Mouse (Mus musculus) kidney, adult 2 months (tissue): ENCODE data around the gene Cd160. TPM values are rescaled to one million over a fixed set of nuclear protein-coding genes. Genes with fewer than 3 reads are reported as not detected.

Experiments
- DNase-seq: peaks from one replicate; pipeline ENCODE4 v3.0.0; 2021
- H3K27ac ChIP-seq: fragments of 200-500 bp; 2 replicates; pipeline ENCODE4 v1.5.1; 2012; ENCODE audit warnings: low read depth, low read length, control low read depth, inconsistent platforms; ENCODE audit not compliant: insufficient read depth
- H3K27me3 ChIP-seq: fragments of 200-500 bp; replicated peaks from 2 replicates; pipeline ENCODE4 v1.6.1; 2012; ENCODE audit warnings: mild to moderate bottlenecking, moderate library complexity, low read length, inconsistent platforms; ENCODE audit not compliant: control insufficient read depth, insufficient read depth
- H3K36me3 ChIP-seq: fragments of 200-500 bp; 2 replicates; pipeline ENCODE4 v1.6.1; 2012; ENCODE audit warnings: mild to moderate bottlenecking, moderate library complexity, low read length, inconsistent platforms; ENCODE audit not compliant: control insufficient read depth, insufficient read depth
- H3K4me1 ChIP-seq: fragments of 200-500 bp; 2 replicates; pipeline ENCODE4 v1.6.1; 2011; ENCODE audit warnings: low read length; ENCODE audit not compliant: control insufficient read depth, insufficient read depth
- H3K4me3 ChIP-seq: fragments of 200-500 bp; 2 replicates; pipeline ENCODE4 v1.5.1; 2011; ENCODE audit warnings: mild to moderate bottlenecking, low read depth, low read length, control low read depth; ENCODE audit not compliant: insufficient read depth
- CTCF ChIP-seq: fragments of 200-500 bp; conservative IDR thresholded peaks from 2 replicates; pipeline ENCODE4 v1.5.1; 2011; ENCODE audit warnings: low read depth, mild to moderate bottlenecking, control low read depth, low read length, moderate library complexity, mixed read lengths; ENCODE audit not compliant: insufficient read depth, insufficient read length
- POLR2A ChIP-seq: fragments of 200-500 bp; IDR thresholded peaks from one replicate; pipeline ENCODE4 v1.6.1; 2011; ENCODE audit warnings: low read depth, low read length, control low read depth
- WGBS: fragments of 180-500 bp; shearing (Covaris S2); methylation state at CpG from one replicate; pipeline ENCODE4 v1.1.7; 2018; 5-methylcytosine and 5-hydroxymethylcytosine counted together
- polyA plus RNA-seq: library from polyadenylated mRNA; depleted of rRNA; stranded (reverse); fragments of >200 nt; gene quantifications from 2 replicates; pipeline ENCODE4 v1.2.3, GENCODE M21; 2012

Gene Cd160
- polyA plus RNA-seq, 1 experiment = 0.33 TPM

DNA sequence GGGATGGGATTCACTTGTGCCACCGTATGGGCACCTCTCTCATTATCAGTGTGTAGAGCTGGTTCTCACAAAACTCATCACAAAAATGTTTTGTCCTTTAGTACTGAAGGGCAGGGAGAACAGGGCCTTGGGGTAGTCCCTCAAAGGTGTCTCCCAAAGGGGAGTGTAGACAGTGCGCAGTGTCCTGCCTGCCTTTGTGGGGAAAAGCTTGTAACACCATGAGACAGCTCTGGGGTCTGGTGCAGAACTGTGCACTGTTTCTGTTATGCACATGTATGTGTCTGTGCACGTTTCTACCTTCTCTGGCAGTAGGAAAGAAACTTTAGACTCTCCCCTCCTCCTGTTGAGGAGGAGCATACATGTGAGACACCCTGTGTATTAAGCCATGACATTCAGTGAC is 38.7 kb upstream of the Cd160 start:
- TF ChIP-seq CTCF (no peak), POLR2A (no peak)
- Histone ChIP-seq H3K4me1 (no peaks in the 10 kb centered on the region), H3K27me3 (no peaks in the 10 kb centered on the region), H3K27ac (no peak overlapping the region), H3K36me3 (peaks cover 6% of the 10 kb centered on the region; the same call in 1 of the 2 replicates), H3K4me3 (no peak overlapping the region)
- 78% methylated on average over 3 of the region's 3 CpGs for WGBS
- no peak for DNase-seq

DNA sequence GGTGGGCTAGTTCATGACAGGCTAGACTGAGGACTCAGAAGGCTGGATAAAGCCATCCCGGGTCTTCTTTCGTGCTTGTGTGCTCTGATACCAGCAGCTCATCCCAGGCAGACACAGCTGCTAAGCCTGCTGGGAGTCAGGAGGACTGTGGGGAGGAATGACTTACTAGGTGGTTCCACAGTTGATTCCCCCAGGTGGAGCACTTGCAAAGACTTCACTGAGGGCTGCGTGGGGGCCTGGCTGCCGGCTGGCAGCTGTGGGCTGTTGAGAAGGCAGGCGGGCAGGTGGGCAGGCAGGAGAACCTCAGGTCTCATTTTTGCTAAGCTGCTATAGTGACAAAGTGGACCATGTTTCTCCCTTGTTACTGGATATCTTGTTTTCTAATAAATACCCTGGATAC is 31.3 kb upstream of the Cd160 start:
- WGBS = 90% methylated on average over 5 of the region's 5 CpGs
- DNase-seq = no peak
- Histone ChIP-seq H3K4me3 (no peak overlapping the region), H3K27ac (no peak overlapping the region), H3K4me1 (no peaks in the 10 kb centered on the region), H3K27me3 (no peaks in the 10 kb centered on the region), H3K36me3 (peaks cover 7% of the 10 kb centered on the region; the same call in 1 of the 2 replicates)
- TF ChIP-seq CTCF (no peak), POLR2A (no peak)

DNA sequence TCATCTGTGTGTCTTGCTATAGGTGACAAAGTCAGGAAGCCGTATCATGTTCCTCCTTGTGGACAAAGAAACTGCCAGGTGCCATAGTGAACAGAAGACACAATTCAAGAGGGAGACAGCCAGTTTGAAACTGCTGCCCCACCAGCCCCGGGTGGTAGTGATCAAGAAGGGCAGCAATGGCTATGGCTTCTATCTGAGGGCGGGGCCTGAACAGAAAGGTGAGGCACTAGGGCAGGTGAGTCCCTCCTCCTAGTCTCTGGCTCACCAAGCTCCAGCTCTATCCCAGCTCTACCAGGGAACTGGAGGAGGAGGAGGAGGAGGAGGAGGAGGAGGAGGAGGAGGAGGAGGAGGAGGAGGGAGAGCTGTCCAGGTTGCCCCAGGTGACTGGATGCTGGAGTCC is 26.7 kb upstream of the Cd160 start:
- Histone ChIP-seq H3K27me3 (no peaks in the 10 kb centered on the region), H3K36me3 (peaks cover 7% of the 10 kb centered on the region), H3K4me1 (no peaks in the 10 kb centered on the region), H3K27ac (no peak overlapping the region), H3K4me3 (no peak overlapping the region)
- no peak for TF ChIP-seq CTCF
- TF ChIP-seq POLR2A = no peak
- WGBS = 76% methylated on average over 3 of the region's 3 CpGs
- no peak for DNase-seq

DNA sequence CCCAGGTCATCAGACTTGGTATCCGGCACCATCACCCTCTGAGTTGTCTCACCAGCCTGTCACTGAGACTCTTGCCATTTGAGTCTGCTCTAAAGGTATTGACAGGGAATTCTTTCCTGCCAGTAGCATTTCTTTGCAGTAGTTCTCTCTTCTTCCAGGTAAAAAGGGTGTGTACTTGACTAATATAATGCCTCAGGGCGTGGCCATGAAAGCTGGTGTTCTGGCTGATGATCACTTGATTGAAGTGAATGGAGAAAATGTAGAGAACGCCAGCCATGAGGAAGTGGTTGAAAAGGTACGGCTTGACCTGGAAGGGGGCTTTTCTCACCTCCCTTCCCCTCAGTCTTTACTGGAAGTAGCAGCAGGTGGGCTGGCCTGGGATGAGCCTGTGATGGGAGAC is 25.2 kb upstream of the Cd160 start:
- H3K27ac ChIP-seq = no peak overlapping the region
- no peaks in the 10 kb centered on the region for H3K27me3 ChIP-seq
- peaks cover 7% of the 10 kb centered on the region for H3K36me3 ChIP-seq
- 76% methylated on average over 4 of the region's 4 CpGs for WGBS
- TF ChIP-seq POLR2A = no peak
- TF ChIP-seq CTCF = no peak
- H3K4me3 ChIP-seq = no peak overlapping the region
- H3K4me1 ChIP-seq = no peaks in the 10 kb centered on the region; the same call in 1 of the 2 replicates
- DNase-seq = no peak

DNA sequence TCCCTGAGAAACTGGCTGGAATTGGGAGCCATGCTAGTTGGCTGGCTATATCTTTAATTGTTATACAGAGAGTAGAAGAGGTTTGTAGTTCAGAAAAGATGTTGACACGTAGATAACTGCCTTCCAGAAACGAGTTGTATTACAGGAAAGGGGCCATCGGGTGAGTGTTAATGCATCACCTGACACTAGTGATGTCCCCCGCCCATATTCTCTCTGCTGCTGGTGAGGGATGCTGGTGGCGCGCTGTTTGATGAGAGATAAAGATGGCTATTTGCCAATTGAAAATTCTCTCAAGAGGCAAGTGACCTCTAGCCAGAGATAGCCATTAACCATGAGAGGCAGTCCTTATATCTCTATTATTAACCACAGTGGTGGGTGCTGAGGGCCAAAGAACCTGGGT is 23.4 kb upstream of the Cd160 start:
- Histone ChIP-seq H3K27ac (no peak overlapping the region), H3K27me3 (no peaks in the 10 kb centered on the region), H3K4me1 (peaks cover 3% of the 10 kb centered on the region; the same call in 1 of the 2 replicates), H3K4me3 (no peak overlapping the region), H3K36me3 (peaks cover 5% of the 10 kb centered on the region)
- TF ChIP-seq CTCF (no peak), POLR2A (no peak)
- no peak for DNase-seq
- 49% methylated on average over 6 of the region's 6 CpGs for WGBS

DNA sequence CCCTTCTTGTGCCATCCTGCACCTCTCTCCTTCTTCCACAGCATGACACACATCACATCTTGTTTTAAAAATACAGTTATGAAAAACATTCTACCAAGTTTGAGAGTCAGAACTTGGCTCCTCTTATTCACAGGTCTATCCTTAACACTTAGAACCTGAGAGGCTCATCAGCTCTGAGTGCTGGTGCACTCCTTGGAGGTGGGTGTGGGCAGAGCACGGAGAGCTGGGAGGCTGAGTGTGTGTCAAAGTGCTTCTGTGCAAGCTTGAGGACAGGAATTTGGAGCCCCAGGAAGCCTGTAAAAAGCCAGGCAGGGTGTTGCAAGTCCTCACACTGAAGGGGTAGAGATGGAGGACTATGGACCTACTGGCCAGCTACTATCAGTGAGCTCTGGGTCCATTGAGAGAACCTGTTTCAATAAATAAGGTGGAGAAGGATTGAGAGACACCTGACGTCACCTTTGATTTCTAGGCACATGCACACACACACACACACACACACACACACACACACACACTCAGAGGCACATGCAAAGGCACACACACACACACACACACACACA is 20.1 kb upstream of the Cd160 start:
- TF ChIP-seq CTCF (no peak), POLR2A (no peak)
- no peak overlapping the region for H3K4me3 ChIP-seq
- H3K4me1 ChIP-seq = peaks cover 8% of the 10 kb centered on the region; the same call in 1 of the 2 replicates
- 52% methylated on average over 2 of the region's 2 CpGs for WGBS
- peaks cover 5% of the 10 kb centered on the region for H3K36me3 ChIP-seq
- H3K27me3 ChIP-seq = no peaks in the 10 kb centered on the region
- DNase-seq = no peak
- no peak overlapping the region for H3K27ac ChIP-seq

DNA sequence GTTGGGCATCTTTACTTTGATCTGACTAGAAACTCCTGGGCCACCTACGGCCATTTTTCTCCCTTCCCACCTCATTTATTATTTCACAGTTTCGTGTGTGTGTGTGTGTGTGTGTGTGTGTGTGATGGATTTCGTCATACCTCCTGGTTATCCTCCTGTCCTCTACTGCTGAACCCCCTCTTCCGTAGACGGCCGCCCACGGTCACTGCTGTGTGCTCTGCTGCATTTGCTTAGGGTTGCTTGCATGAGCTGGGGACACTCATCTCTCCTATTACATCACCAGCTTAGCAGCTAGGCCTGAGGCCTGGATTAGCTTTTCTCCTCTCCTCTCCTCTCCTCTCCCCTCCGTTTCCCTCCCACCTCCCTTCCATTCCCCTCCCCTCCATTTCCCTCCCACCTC is 19.3 kb upstream of the Cd160 start:
- TF ChIP-seq CTCF (no peak), POLR2A (no peak)
- no peaks in the 10 kb centered on the region for H3K27me3 ChIP-seq
- 77% methylated on average over 7 of the region's 8 CpGs for WGBS
- H3K27ac ChIP-seq = no peak overlapping the region
- no peak for DNase-seq
- H3K4me3 ChIP-seq = no peak overlapping the region
- peaks cover 5% of the 10 kb centered on the region for H3K36me3 ChIP-seq
- peaks cover 8% of the 10 kb centered on the region; the same call in 1 of the 2 replicates for H3K4me1 ChIP-seq

DNA sequence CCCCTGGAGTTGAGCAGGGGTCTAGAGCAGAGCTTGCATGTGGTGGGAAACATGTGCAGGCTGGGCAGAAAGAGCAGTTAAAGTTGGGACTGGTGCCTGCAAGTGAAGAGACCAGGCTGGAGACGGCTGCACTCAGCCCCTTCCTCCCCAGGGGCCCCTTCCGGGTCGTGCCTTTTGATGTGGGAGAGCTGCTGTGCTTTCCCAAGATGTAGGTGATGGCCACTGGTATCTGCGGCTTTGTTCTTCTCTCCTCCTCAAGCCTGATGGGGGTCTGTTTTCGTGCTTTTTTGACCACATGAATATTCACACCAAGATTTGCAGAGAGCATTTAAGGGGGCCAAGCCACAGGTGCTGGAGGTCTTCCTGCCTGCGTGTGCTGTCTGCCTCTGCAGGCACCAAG is 18.5 kb upstream of the Cd160 start:
- 18% methylated on average over 6 of the region's 6 CpGs for WGBS
- TF ChIP-seq CTCF = no peak
- TF ChIP-seq POLR2A = no peak

More for the DNA sequence above, 18.5 kb upstream of the Cd160 start:
- Histone ChIP-seq H3K27me3 (no peaks in the 10 kb centered on the region), H3K36me3 (peaks cover 5% of the 10 kb centered on the region; the same call in 1 of the 2 replicates), H3K27ac (no peak overlapping the region), H3K4me3 (no peak overlapping the region), H3K4me1 (peaks cover 8% of the 10 kb centered on the region; the same call in 1 of the 2 replicates)
- DNase-seq = no peak
